Mouse (Mus musculus): ENCODE data around the gene Chst5. TPM values are rescaled to one million over a fixed set of nuclear protein-coding genes. Genes with fewer than 3 reads are reported as not detected.

Chst5 gene
- polyA plus RNA-seq, 1 experiment from 2014 or later: 2.7 TPM

GRCm38 (mm10) chr8:111923383-111923804 is 13.1 kb upstream of the Chst5 start:
- no peak overlapping the region for H3K9ac ChIP-seq (replicated peaks)
- peaks cover 1% of the 10 kb centered on the region; the same call in 1 of the 2 replicates for H3K36me3 ChIP-seq
- H3K9me3 ChIP-seq: no peaks in the 10 kb centered on the region
- H3K27me3 ChIP-seq: no peaks in the 10 kb centered on the region
- H3K4me2 ChIP-seq (replicated peaks): no peak overlapping the region
- no peak for ATAC-seq (replicated peaks)
- no peak overlapping the region for H3K27ac ChIP-seq (replicated peaks)
- no peak overlapping the region for H3K4me3 ChIP-seq
- WGBS: 26% methylated on average over 10 of the region's 10 CpGs
- no peaks in the 10 kb centered on the region for H3K4me1 ChIP-seq

- Histone ChIP-seq H3K9me3 (no peaks in the 10 kb centered on the region), H3K27me3 (no peaks in the 10 kb centered on the region), H3K4me2 (replicated peaks) (no peak overlapping the region), H3K4me1 (no peaks in the 10 kb centered on the region), H3K4me3 (no peak overlapping the region), H3K36me3 (peaks cover 9% of the 10 kb centered on the region), H3K27ac (replicated peaks) (no peak overlapping the region), H3K9ac (replicated peaks) (no peak overlapping the region)
- WGBS: 92% methylated on average over 4 of the region's 4 CpGs
- ATAC-seq (replicated peaks): no peak
Observed at GRCm38 (mm10) chr8:111920971-111921370, 10.7 kb upstream of the Chst5 start.

- no peak overlapping the region for H3K27ac ChIP-seq (replicated peaks)
- WGBS: 94% methylated on average over 2 of the region's 2 CpGs
- ATAC-seq (replicated peaks): no peak
Observed at GRCm38 (mm10) chr8:111919663-111920062, 9.4 kb upstream of the Chst5 start.

GRCm38 (mm10) chr8:111912860-111913432 is 2.7 kb upstream of the Chst5 start:
- ATAC-seq (replicated peaks): peak; percentile 85

More at GRCm38 (mm10) chr8:111919663-111920062, 9.4 kb upstream of the Chst5 start:
- Histone ChIP-seq H3K27me3 (no peaks in the 10 kb centered on the region), H3K9me3 (no peaks in the 10 kb centered on the region), H3K4me1 (no peaks in the 10 kb centered on the region), H3K4me2 (replicated peaks) (no peak overlapping the region), H3K36me3 (peaks cover 12% of the 10 kb centered on the region), H3K4me3 (no peak overlapping the region), H3K9ac (replicated peaks) (no peak overlapping the region)

GRCm38 (mm10) chr8:111911572-111911971 is 1.3 kb upstream of the Chst5 start:
- no peak overlapping the region for H3K9ac ChIP-seq (replicated peaks)
- 0 out of 2 replicates have a peak, but pooled peaks cover 4% of the 10 kb centered on the region for H3K27me3 ChIP-seq
- no peak for ATAC-seq (replicated peaks)
- H3K4me2 ChIP-seq (replicated peaks): no peak overlapping the region
- WGBS: 30% methylated on average over 7 of the region's 7 CpGs
- 0 out of 2 replicates have a peak, but pooled peaks cover 3% of the 10 kb centered on the region for H3K36me3 ChIP-seq
- H3K9me3 ChIP-seq: no peaks in the 10 kb centered on the region
- H3K27ac ChIP-seq (replicated peaks): 0 out of 2 replicates have a peak overlapping the region, but pooled peaks have one; percentile 2
- H3K4me3 ChIP-seq: no peak overlapping the region
- peaks cover 40% of the 10 kb centered on the region for H3K4me1 ChIP-seq

More at GRCm38 (mm10) chr8:111912860-111913432, 2.7 kb upstream of the Chst5 start:
- Histone ChIP-seq H3K27me3 (0 out of 2 replicates have a peak, but pooled peaks cover 4% of the 10 kb centered on the region), H3K36me3 (peaks cover 6% of the 10 kb centered on the region), H3K27ac (replicated peaks) (peak overlapping the region; percentile 60), H3K4me3 (no peak overlapping the region), H3K4me2 (replicated peaks) (peak overlapping the region; percentile 26), H3K4me1 (peaks cover 40% of the 10 kb centered on the region), H3K9ac (replicated peaks) (no peak overlapping the region), H3K9me3 (no peaks in the 10 kb centered on the region)
- 14% methylated on average over 12 of the region's 12 CpGs for WGBS

GRCm38 (mm10) chr8:111905500-111906121 is 4.6 kb downstream of the Chst5 start:
- H3K9ac ChIP-seq (replicated peaks): no peak overlapping the region
- peaks cover 15% of the 10 kb centered on the region for H3K4me1 ChIP-seq
- no peak for ATAC-seq (replicated peaks)
- H3K27ac ChIP-seq (replicated peaks): no peak overlapping the region
- WGBS: 75% methylated on average over 7 of the region's 8 CpGs
- no peaks in the 10 kb centered on the region for H3K36me3 ChIP-seq
- no peaks in the 10 kb centered on the region for H3K9me3 ChIP-seq
- H3K4me3 ChIP-seq: no peak overlapping the region
- H3K4me2 ChIP-seq (replicated peaks): no peak overlapping the region
- H3K27me3 ChIP-seq: 0 out of 2 replicates have a peak, but pooled peaks cover 4% of the 10 kb centered on the region

- Histone ChIP-seq H3K36me3 (no peaks in the 10 kb centered on the region), H3K4me1 (no peaks in the 10 kb centered on the region), H3K9me3 (no peaks in the 10 kb centered on the region), H3K9ac (replicated peaks) (no peak overlapping the region), H3K27me3 (no peaks in the 10 kb centered on the region), H3K4me3 (no peak overlapping the region), H3K4me2 (replicated peaks) (no peak overlapping the region), H3K27ac (replicated peaks) (no peak overlapping the region)
- ATAC-seq (replicated peaks): no peak
- 40% methylated on average over 5 of the region's 5 CpGs for WGBS
Observed at GRCm38 (mm10) chr8:111902080-111902479, 8.2 kb downstream of the Chst5 start.

- 40% methylated on average over 10 of the region's 10 CpGs for WGBS
- no peak overlapping the region for H3K4me2 ChIP-seq (replicated peaks)
- ATAC-seq (replicated peaks): no peak
- no peak overlapping the region for H3K9ac ChIP-seq (replicated peaks)
- no peaks in the 10 kb centered on the region for H3K36me3 ChIP-seq
- H3K4me1 ChIP-seq: no peaks in the 10 kb centered on the region
- H3K27me3 ChIP-seq: no peaks in the 10 kb centered on the region
- no peak overlapping the region for H3K4me3 ChIP-seq
- no peaks in the 10 kb centered on the region for H3K9me3 ChIP-seq
- no peak overlapping the region for H3K27ac ChIP-seq (replicated peaks)
Observed at GRCm38 (mm10) chr8:111898586-111898985, 11.7 kb downstream of the Chst5 start.

GRCm38 (mm10) chr8:111894955-111895354 is 15.3 kb downstream of the Chst5 start:
- ATAC-seq (replicated peaks): no peak
- H3K9me3 ChIP-seq: no peaks in the 10 kb centered on the region
- H3K9ac ChIP-seq (replicated peaks): no peak overlapping the region
- H3K27ac ChIP-seq (replicated peaks): no peak overlapping the region
- no peak overlapping the region for H3K4me3 ChIP-seq
- WGBS: 90% methylated on average over 7 of the region's 7 CpGs
- no peaks in the 10 kb centered on the region for H3K36me3 ChIP-seq
- H3K4me2 ChIP-seq (replicated peaks): no peak overlapping the region
- peaks cover 23% of the 10 kb centered on the region for H3K27me3 ChIP-seq
- H3K4me1 ChIP-seq: peaks cover 7% of the 10 kb centered on the region

- Histone ChIP-seq H3K27ac (replicated peaks) (no peak overlapping the region), H3K27me3 (peaks cover 39% of the 10 kb centered on the region), H3K9me3 (no peaks in the 10 kb centered on the region), H3K4me2 (replicated peaks) (no peak overlapping the region), H3K9ac (replicated peaks) (no peak overlapping the region), H3K4me1 (peaks cover 10% of the 10 kb centered on the region), H3K4me3 (no peak overlapping the region), H3K36me3 (no peaks in the 10 kb centered on the region)
- no peak for ATAC-seq (replicated peaks)
- 75% methylated on average over 5 of the region's 5 CpGs for WGBS
Observed at GRCm38 (mm10) chr8:111892615-111893014, 17.6 kb downstream of the Chst5 start.

- no peaks in the 10 kb centered on the region for H3K9me3 ChIP-seq
- H3K27ac ChIP-seq (replicated peaks): no peak overlapping the region
- 61% methylated on average over 8 of the region's 8 CpGs for WGBS
- no peak overlapping the region for H3K4me3 ChIP-seq
- H3K27me3 ChIP-seq: peaks cover 39% of the 10 kb centered on the region
- H3K4me1 ChIP-seq: peaks cover 10% of the 10 kb centered on the region
- no peak overlapping the region for H3K9ac ChIP-seq (replicated peaks)
- no peaks in the 10 kb centered on the region for H3K36me3 ChIP-seq
- ATAC-seq (replicated peaks): no peak
- H3K4me2 ChIP-seq (replicated peaks): no peak overlapping the region
Observed at GRCm38 (mm10) chr8:111891983-111892382, 18.3 kb downstream of the Chst5 start.

- Histone ChIP-seq H3K36me3 (no peaks in the 10 kb centered on the region), H3K4me2 (replicated peaks) (no peak overlapping the region), H3K4me1 (peaks cover 10% of the 10 kb centered on the region), H3K27ac (replicated peaks) (no peak overlapping the region), H3K9me3 (no peaks in the 10 kb centered on the region), H3K27me3 (peaks cover 39% of the 10 kb centered on the region), H3K4me3 (no peak overlapping the region), H3K9ac (replicated peaks) (no peak overlapping the region)
- 56% methylated on average over 6 of the region's 6 CpGs for WGBS
- ATAC-seq (replicated peaks): no peak
Observed at GRCm38 (mm10) chr8:111890911-111891303, 19.3 kb downstream of the Chst5 start.

Measured in forebrain, embryonic 15.5 days (tissue).